Mouse (Mus musculus) hematopoietic stem cell, adult 5-6 weeks (primary cell): ENCODE data around the gene Ptdss2. TPM values are rescaled to one million over a fixed set of nuclear protein-coding genes. Genes with fewer than 3 reads are reported as not detected.

Experiments used
- ATAC-seq, 2 experiments: fragments of 125-278 bp in 1 of 2; replicated peaks in 1 of 2; 2 replicates each; pipeline ENCODE4 v1.8.0; 2016 to 2017; ENCODE audit warnings: inconsistent platforms in 2 of 2, mild to moderate bottlenecking in 2 of 2, moderate number of reproducible peaks in 2 of 2, low read depth in 1 of 2, moderate TSS enrichment in 1 of 2; ENCODE audit not compliant: low FRiP score in 2 of 2, poor library complexity in 2 of 2, severe bottlenecking in 2 of 2, insufficient read depth in 1 of 2, low TSS enrichment in 1 of 2
- total RNA-seq: library from RNA; stranded (forward); fragments of 172-1452, 232-1000 nt; gene quantifications from 2 replicates; pipeline ENCODE4 v1.2.3, GENCODE M21; 2017

Ptdss2 gene
- total RNA-seq, 1 experiment from 2014 or later = 6.4 TPM

GRCm38 (mm10) chr7:141193948-141194347 is 71.8 kb downstream of the Ptdss2 start, which contains the start of the genes Hras and Lrrc56:
Hras (minus strand) TSS chr7:141194005.
Lrrc56 (plus strand) TSS chr7:141194157.
- ATAC-seq = peak; percentile 94 to 96

DNA sequence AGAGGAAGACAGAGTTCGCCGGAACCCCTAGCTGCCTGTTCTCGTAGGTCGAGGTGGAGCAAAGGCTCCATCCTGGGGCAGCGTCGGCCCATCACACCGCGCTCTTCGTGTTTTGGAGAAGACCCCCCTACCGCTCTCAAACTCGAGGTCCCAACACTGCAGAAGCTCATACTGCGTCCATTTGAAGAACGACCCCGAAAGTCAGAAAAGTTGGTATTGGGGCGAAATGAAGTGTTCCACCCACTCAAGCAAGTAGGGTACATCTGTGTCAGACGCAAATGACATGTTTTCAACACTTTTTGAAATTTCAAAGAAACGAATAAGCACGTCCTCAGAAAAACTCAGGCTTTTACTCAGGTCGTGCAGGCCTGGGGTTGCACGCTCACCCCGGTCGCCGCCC is 72.2 kb downstream of the Ptdss2 start:
- no peak for ATAC-seq

DNA sequence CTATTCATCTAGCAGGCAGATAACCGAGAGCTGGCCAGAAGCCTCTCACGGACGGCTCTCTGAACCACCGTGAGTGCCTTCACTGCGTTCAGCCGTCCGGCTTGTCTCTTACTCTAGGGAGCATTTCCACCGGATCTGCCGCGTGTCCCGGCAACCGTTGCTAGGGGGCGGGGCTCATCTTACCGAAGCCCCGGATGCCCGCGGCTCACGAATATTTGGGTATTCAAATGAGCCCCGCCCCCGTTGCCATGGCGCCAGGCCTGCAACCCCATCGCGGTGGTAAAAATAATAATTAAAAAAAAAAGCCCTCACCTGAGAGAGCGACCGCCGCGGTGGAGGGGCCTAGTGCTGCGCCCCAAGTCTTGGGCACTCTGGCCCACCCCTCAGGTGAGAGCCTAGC is 72.6 kb downstream of the Ptdss2 start:
- ATAC-seq = peak; percentile 69 to 70

GRCm38 (mm10) chr7:141195754-141196153 is 73.6 kb downstream of the Ptdss2 start:
- no peak for ATAC-seq

DNA sequence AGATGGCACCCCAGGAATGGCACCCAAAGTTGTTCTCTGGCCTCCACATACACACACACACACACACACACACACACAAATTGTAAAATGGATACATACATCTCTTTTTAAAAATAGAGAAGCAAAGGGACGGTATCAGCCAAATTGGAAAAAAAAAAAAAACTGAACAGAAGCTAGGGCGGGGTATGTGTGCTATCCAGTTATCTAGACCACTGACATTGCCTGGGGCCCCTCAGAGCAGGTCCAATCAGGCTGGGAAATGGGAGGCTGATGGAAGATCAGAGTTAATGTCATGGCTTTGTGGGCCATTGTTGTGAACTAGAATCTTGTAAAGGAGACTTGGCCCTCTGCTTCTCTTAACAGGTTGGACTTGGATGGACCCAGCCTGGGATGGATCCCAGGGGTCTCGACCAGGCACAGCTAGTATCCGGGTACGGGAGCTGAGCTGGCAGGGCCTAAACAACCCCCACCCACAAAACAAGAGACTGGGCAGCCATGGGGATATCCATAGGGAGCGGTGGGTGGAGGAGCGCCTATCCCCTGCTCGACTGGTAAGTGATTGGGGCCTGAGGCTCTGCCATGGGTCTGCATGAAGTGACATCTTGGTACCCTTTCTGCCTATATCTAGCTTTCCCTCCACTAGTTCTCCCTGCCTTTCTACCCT is 74.6 kb downstream of the Ptdss2 start:
- no peak for ATAC-seq

DNA sequence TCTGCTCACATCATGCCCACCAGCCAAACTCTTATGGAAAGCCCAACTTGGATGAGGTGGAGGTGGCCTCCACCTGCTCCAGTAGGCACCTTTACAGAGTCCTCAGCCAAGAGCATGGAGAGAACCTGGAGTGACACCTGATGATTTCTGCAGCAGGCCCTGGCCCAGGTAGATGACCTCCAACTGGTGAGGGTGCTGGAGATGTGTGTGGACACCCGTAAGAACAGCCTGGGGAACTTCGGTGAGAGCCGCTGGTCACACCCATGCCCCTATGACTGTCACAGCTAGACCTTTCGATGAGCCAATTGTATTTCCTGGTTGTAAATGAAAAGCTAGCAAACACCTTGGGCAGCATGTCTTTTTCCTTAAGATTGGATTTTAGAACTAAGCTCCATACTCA is 75.9 kb downstream of the Ptdss2 start:
- ATAC-seq = no peak

DNA sequence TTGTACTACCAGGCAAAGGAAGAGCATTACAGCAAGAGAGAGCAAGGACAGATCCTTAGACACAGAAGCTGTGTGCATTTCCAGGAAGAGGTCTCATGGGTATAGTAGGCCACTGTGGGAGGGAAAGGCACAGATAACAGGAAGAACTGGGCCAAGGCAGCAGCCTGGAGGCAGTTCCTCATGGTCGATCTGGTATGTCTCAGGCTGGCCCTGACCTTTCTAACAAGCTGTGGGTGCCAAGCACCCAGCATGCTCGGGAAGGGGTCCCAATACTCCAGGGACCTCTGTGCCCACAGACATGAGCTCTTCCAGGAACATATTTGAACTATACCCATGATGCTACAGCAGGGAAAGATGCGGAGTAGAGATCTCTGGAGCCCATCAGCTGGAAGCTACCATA is 82.4 kb downstream of the Ptdss2 start:
- ATAC-seq = no peak

- no peak for ATAC-seq
These were observed 83.3 kb downstream of the Ptdss2 start for GRCm38 (mm10) chr7:141205504-141205903.

GRCm38 (mm10) chr7:141206182-141206937 is 84.2 kb downstream of the Ptdss2 start:
- 0 out of 4 replicates have a peak, but pooled peaks of 1 of the 2 experiments have one; percentile 19 for ATAC-seq

Other genes starting within 250 kb of the Ptdss2 start
- 131 and 147 TPM in 2 replicates for gene Psmd13, start 240.4 kb upstream of the Ptdss2 start, total RNA-seq
- 50.7 and 71.5 TPM in 2 replicates for gene Sirt3, start 240.1 kb upstream of the Ptdss2 start, total RNA-seq
- gene Cox8b, start 221.9 kb upstream of the Ptdss2 start, total RNA-seq = not detected in 2 replicates
- 0.25 and 0.35 TPM in 2 replicates for gene Nlrp6, start 201.5 kb upstream of the Ptdss2 start, total RNA-seq
- gene Pgghg, start 181.0 kb upstream of the Ptdss2 start, total RNA-seq = 11.2 and 17.7 TPM in 2 replicates
- 1.0 TPM in 1 of 2 replicates, not detected in the other for gene Ifitm5, start 172.1 kb upstream of the Ptdss2 start, total RNA-seq
- not detected in 2 replicates for gene Gm45717, start 166.4 kb upstream of the Ptdss2 start, total RNA-seq
- gene Ifitm2, start 166.4 kb upstream of the Ptdss2 start, total RNA-seq = 328 and 386 TPM in 2 replicates
- 250 and 359 TPM in 2 replicates for gene Ifitm1, start 155.2 kb upstream of the Ptdss2 start, total RNA-seq
- gene Ifitm3, start 111.6 kb upstream of the Ptdss2 start, total RNA-seq = 143 and 341 TPM in 2 replicates
- 68.4 and 203 TPM in 2 replicates for gene Ifitm6, start 104.5 kb upstream of the Ptdss2 start, total RNA-seq
- not detected in 2 replicates for gene Gm17387, start 93.3 kb upstream of the Ptdss2 start, total RNA-seq
- 4.1 and 6.6 TPM in 2 replicates for gene B4galnt4, start 61.3 kb upstream of the Ptdss2 start, total RNA-seq
- 1.2 and 2.3 TPM in 2 replicates for gene Pkp3, start 44.2 kb upstream of the Ptdss2 start, total RNA-seq
- 22.0 and 32.5 TPM in 2 replicates for gene Sigirr, start 21.8 kb upstream of the Ptdss2 start, total RNA-seq
- gene Ano9, start 4.6 kb upstream of the Ptdss2 start, total RNA-seq = not detected in 2 replicates
- gene Rnh1, start 50.5 kb downstream of the Ptdss2 start, total RNA-seq = 34.4 and 61.9 TPM in 2 replicates
- gene Hras, start 71.6 kb downstream of the Ptdss2 start, total RNA-seq = 15.0 and 19.7 TPM in 2 replicates
- gene Lrrc56, start 71.8 kb downstream of the Ptdss2 start, total RNA-seq = 0.60 and 0.75 TPM in 2 replicates
- gene Lmntd2, start 91.7 kb downstream of the Ptdss2 start, total RNA-seq = 1.6 TPM in 1 of 2 replicates, not detected in the other
- gene Rassf7, start 93.5 kb downstream of the Ptdss2 start, total RNA-seq = 4.9 and 5.1 TPM in 2 replicates
- 52.5 and 77.3 TPM in 2 replicates for gene Phrf1, start 106.4 kb downstream of the Ptdss2 start, total RNA-seq
- 15.4 and 26.7 TPM in 2 replicates for gene Irf7, start 144.1 kb downstream of the Ptdss2 start, total RNA-seq
- gene Cdhr5, start 154.4 kb downstream of the Ptdss2 start, total RNA-seq = not detected in 2 replicates
- not detected in 2 replicates for gene Sct, start 156.8 kb downstream of the Ptdss2 start, total RNA-seq
- gene Drd4, start 169.6 kb downstream of the Ptdss2 start, total RNA-seq = not detected in 2 replicates
- gene Deaf1, start 205.3 kb downstream of the Ptdss2 start, total RNA-seq = 18.7 and 25.8 TPM in 2 replicates
- gene Tmem80, start 205.4 kb downstream of the Ptdss2 start, total RNA-seq = 10.5 and 12.6 TPM in 2 replicates
- gene Eps8l2, start 216.5 kb downstream of the Ptdss2 start, total RNA-seq = 4.4 and 4.7 TPM in 2 replicates